Mouse (Mus musculus) layer of hippocampus, adult 9-10 months (tissue): ENCODE results near the gene Usp22.
"Not testable (repeated sequence)": the region's sequence is repeated elsewhere in the genome, so short reads cannot be mapped to it uniquely, and the experiment has no call there.

Experiments
- DNase-seq: peaks from one replicate; pipeline ENCODE4 v3.0.0; 2022; ENCODE audit warnings: low spot score

The Usp22 gene

GRCm38 (mm10) chr11:61143564-61144469 is 31.0 kb downstream of the Usp22 start:
- DNase-seq, result no peak

DNA sequence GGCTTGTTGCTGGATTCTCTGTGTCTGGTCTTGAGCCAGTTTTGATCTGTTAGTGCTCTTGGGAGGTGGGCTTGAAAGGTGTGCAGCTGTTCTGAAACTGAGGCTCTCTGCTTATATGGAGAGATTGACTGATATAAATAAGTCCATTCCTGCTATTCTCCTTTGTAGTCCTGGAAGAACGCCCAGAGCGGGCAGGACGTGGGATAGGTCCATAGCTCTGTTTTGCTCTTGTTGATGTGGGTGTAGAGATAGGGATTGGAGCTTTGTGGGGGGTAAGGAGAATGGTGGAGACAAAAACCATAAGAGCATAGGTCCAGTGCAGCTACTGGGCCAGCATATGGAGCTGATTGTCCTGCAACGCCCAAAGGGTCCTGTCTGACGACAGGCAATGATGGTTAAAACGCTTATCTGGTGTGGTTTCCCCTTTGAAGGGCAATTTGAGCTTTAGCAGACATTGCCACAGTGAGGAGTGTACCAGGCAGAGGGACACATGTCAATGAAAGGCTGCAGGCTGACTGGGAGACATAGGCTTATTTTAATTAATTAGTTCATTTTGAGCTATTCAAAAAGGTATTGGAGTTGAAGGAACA is 31.8 kb downstream of the Usp22 start:
- no peak for DNase-seq

DNA sequence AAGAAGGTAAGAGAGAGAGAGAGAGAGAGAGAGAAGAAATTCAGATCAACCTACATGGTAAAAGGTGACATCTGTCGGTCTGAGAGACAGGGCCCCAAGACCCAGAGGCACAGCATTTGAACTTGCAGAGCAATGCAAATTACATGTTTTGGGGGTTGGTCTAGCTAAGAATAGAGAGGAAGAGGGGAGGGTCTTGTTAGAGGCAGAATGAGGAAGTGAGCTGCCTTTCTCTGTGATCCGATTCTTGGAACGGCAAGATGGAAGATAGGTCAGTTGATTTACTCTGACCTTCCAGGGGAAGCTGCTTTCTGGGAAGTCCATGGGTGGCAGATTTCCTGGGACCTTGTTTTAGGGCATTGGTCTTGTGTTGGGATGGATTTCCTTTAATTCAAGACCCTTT is 32.6 kb downstream of the Usp22 start:
- no peak for DNase-seq

DNA sequence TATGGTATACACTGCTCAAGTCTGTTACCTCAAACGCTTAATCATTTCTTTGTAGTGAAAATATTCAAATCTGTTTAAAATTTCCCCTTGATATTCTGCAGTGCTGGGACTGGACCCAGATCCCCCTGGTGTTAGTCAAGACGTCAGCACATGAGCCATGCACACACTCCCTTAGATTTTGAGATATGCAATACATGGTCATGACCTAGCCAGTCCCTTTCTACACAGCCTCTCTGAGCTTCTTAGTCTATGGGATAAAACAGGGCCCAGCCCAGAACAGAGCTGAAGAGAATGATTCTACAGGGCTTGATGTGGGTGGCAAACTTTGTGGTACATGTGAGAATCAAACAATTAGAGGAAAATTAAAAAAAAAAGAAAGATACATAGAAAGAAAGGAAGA is 33.2 kb downstream of the Usp22 start:
- DNase-seq, result no peak

DNA sequence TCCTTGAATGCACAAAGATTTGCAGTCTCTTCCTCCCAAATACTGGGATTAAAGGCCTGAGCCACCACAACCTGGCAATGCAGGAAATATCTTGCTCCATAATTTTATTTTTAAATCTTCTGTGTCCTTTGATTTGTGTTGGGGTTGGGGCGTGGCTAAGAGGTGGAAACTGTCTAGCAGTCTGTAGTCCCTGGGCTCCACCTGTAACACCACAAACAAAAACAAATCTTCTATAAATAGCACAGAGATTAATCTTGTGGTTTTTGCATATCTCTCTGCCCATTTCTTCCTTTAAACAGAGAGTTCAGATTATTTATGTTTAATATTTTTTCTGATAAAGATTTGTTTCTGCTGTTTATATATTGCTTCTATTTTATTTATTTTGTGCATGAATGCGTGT is 41.9 kb downstream of the Usp22 start:
- no peak for DNase-seq

- not testable (repeated sequence) for DNase-seq
Observed at GRCm38 (mm10) chr11:61130646-61131045, 44.2 kb downstream of the Usp22 start.

DNA sequence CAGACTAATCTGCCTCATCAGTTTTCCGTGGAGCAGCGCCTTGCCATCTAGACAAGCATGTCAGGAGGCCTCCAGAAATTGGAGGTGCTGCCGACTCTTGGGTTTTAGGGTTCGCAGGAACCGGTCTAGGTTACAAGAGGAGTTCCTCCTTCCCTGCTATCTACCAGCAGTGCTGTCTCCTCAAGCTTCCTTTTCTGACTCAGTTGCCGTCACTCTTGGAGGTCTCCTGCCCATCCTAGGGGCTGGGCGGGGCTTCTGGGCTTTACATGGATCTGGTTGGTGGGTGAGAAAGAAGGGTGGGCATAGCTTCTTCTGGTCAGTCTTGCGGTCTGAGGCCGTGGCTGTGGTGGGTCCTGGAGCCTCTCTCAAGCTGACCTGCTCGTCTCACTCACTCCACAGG is 45.5 kb downstream of the Usp22 start:
- DNase-seq, result no peak

GRCm38 (mm10) chr11:61127421-61128055 is 47.3 kb downstream of the Usp22 start:
- no peak for DNase-seq

- DNase-seq, result no peak
Observed at GRCm38 (mm10) chr11:61126606-61127355, 48.1 kb downstream of the Usp22 start, which contains the start of gene Tnfrsf13b. Gene Tnfrsf13b (plus strand): TSS chr11:61126755.

DNA sequence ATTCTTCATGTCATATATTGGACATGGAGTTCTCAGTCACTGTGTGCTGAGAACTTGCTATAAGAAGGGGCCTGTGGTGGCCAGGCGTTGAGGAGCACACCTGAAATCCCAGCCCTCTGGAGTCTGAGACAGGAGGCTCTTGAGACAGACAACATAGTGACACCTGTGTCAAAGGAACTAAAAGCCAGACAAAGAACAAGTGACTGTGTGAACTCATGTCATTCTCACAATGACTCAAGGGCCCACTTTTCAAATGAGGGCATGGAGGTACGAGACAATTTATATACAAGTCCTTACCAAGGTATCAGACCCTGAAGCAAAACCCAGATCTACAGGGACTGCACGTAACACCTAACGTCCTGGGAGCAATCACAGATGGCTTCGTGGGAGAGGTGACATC is 48.9 kb downstream of the Usp22 start:
- no peak for DNase-seq

DNA sequence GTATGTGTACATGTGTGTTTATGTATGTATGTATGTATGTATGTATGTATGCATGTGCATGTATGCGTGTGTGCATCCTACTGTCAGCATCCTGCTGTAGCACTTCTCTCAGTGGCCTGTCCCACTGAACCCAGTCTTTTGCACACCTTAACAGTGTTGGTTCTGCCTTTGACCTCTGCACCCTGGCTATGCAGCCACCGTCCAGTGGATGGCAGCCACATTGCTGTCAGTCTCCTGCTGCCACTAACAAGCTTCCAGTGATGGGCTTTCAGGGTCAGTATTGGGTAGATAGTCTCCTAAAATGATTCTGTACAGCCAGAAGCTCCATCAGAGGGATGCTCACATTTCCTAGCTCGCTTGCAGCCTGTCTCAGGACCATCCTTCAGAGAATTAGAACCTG is 51.0 kb downstream of the Usp22 start:
- DNase-seq, result no peak

- no peak for DNase-seq
Observed at GRCm38 (mm10) chr11:61122769-61123288, 52.0 kb downstream of the Usp22 start.

- DNase-seq, result no peak
Observed at GRCm38 (mm10) chr11:61122283-61122768, 52.5 kb downstream of the Usp22 start.

GRCm38 (mm10) chr11:61119996-61120583 is 54.8 kb downstream of the Usp22 start:
- DNase-seq, result no peak

GRCm38 (mm10) chr11:61116226-61116625 is 58.6 kb downstream of the Usp22 start:
- no peak for DNase-seq

GRCm38 (mm10) chr11:61112323-61112995 is 62.4 kb downstream of the Usp22 start:
- DNase-seq, result no peak

- DNase-seq, result no peak
Observed at GRCm38 (mm10) chr11:61111472-61111871, 63.4 kb downstream of the Usp22 start.

DNA sequence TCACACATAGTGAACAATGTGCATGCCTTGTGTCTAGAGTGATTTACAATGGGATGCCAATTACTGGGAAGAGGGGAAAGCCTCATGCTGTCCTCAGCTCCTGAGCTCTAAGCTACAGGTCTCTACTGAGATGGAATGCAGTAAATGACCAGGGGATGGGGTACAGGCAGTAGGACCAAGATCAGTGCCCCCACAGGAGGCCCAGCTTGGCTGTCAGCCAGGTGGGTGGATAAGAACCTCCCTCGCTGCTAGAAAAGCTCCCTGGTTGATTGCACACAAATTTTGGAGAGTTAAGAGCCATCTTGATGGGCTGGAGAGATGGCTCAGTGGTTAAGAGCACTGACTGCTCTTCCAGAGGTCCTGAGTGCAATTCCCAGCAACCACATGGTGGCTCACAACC is 63.9 kb downstream of the Usp22 start:
- no peak for DNase-seq

DNA sequence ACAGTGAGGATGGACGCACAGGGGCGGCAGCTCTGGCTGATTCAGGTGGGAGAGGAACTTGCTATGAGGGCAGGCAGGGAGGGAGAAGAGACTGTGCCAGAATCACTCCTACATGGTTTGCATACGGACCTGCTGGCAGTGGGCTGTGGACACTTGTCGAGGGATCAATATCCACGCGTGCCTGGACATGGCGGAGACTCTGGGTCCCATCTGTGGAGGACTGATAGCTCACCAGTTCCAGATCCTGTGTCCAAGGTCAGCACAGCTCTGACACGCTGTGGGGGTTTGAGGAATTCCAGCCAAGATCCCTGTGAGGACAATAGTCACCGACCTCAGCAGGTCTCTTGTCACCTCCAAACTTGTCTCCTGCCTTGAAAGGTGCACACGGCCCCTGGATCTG is 64.7 kb downstream of the Usp22 start:
- DNase-seq, result no peak

GRCm38 (mm10) chr11:61109707-61110106 is 65.1 kb downstream of the Usp22 start:
- DNase-seq, result no peak

DNA sequence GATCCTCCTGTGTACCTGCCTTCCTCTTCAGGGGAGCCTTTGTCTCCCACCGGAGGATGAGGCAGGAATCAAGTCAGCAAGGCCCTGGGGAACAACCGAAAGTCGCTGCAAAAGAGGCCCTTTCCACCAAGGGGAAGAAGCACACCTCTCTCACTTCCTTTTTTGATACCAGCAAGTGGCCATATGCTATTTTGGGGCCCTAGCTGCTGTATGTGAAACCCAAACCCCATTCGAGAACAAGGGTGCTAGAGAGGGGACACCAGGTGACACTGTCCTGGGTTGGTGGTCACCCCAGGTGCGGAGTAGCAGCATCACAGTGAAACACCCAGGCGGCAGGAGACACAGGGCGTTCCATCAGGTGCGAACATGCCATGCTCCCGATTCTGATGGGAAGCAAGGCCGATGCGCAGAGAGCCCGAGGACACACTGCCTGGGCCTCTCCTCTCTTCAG is 65.9 kb downstream of the Usp22 start:
- DNase-seq, result no peak
